Mouse (Mus musculus) lung, embryonic 15.5 days (tissue): ENCODE measurements at regions not wholly inside any gene's neighbourhood (a gene's known extent, or its start where the extent isn't known, plus 50 kb on each side); places are given as distances from the start of the nearest gene placed in this dataset.

Source experiments
- ATAC-seq: fragments of 200-750 bp; cut with Nextera tagmentation; 2 replicates; pipeline ENCODE4 v1.8.0; 2017; ENCODE audit warnings: moderate number of reproducible peaks, borderline replicate concordance; ENCODE audit not compliant: low FRiP score, low TSS enrichment; ENCODE audit errors: extremely low read depth
- H3K27ac ChIP-seq: fragments of 300-500 bp; sonication (generic); 2 replicates; pipeline ENCODE4 v1.5.1; 2015; ENCODE audit warnings: moderate library complexity, mild to moderate bottlenecking, inconsistent platforms
- H3K27me3 ChIP-seq: fragments of 300-500 bp; sonication (generic); 2 replicates; pipeline ENCODE4 v1.6.1; 2015; ENCODE audit warnings: inconsistent platforms
- H3K36me3 ChIP-seq: fragments of 300-500 bp; sonication (generic); 2 replicates; pipeline ENCODE4 v1.6.1; 2015; ENCODE audit warnings: inconsistent platforms
- H3K4me1 ChIP-seq: fragments of 300-500 bp; sonication (generic); 2 replicates; pipeline ENCODE4 v1.6.1; 2015; ENCODE audit warnings: inconsistent platforms
- H3K4me2 ChIP-seq: fragments of 300-500 bp; sonication (generic); 2 replicates; pipeline ENCODE4 v1.6.1; 2015; ENCODE audit warnings: inconsistent platforms, mild to moderate bottlenecking, moderate library complexity
- H3K4me3 ChIP-seq: fragments of 300-500 bp; sonication (generic); 2 replicates; pipeline ENCODE4 v1.5.1; 2015; ENCODE audit warnings: mild to moderate bottlenecking, inconsistent platforms
- H3K9ac ChIP-seq: fragments of 300-500 bp; sonication (generic); 2 replicates; pipeline ENCODE4 v1.6.1; 2015; ENCODE audit warnings: inconsistent platforms
- H3K9me3 ChIP-seq: fragments of 300-500 bp; sonication (generic); 2 replicates; pipeline ENCODE4 v1.6.1; 2016; ENCODE audit warnings: inconsistent platforms
- WGBS: fragments of 180-500 bp; shearing (Covaris S2); methylation state at CpG from one replicate; pipeline ENCODE4 v1.1.7; 2015; 5-methylcytosine and 5-hydroxymethylcytosine counted together

- H3K4me3 ChIP-seq, result no peak overlapping the region
- no peak overlapping the region for H3K9ac ChIP-seq
- no peaks in the 10 kb centered on the region for H3K9me3 ChIP-seq
- H3K4me2 ChIP-seq, result no peak overlapping the region
- WGBS, result 42% methylated on average over 10 of the region's 10 CpGs
- no peak for ATAC-seq
- H3K4me1 ChIP-seq, result peaks cover 25% of the 10 kb centered on the region
- no peaks in the 10 kb centered on the region for H3K27me3 ChIP-seq
- peak overlapping the region; percentile 41 for H3K27ac ChIP-seq
- no peaks in the 10 kb centered on the region for H3K36me3 ChIP-seq
Observed at GRCm38 (mm10) chr13:44502612-44503256, 226.5 kb upstream of the Jarid2 start.

- no peaks in the 10 kb centered on the region for H3K27me3 ChIP-seq
- H3K9me3 ChIP-seq, result no peaks in the 10 kb centered on the region
- peaks cover 25% of the 10 kb centered on the region for H3K4me1 ChIP-seq
- H3K9ac ChIP-seq, result no peak overlapping the region
- 58% methylated on average over 15 of the region's 15 CpGs for WGBS
- peak overlapping the region; percentile 50 for H3K27ac ChIP-seq
- no peak; the same call in 1 of the 2 replicates for ATAC-seq
- H3K36me3 ChIP-seq, result no peaks in the 10 kb centered on the region
- no peak overlapping the region for H3K4me3 ChIP-seq
- H3K4me2 ChIP-seq, result no peak overlapping the region
Observed at GRCm38 (mm10) chr13:44503257-44503950, 225.9 kb upstream of the Jarid2 start.

GRCm38 (mm10) chr13:44504455-44504854, 224.8 kb upstream of the Jarid2 start:
- Histone ChIP-seq H3K36me3 (no peaks in the 10 kb centered on the region), H3K4me3 (no peak overlapping the region), H3K4me1 (peaks cover 25% of the 10 kb centered on the region), H3K27ac (no peak overlapping the region), H3K4me2 (no peak overlapping the region), H3K9me3 (no peaks in the 10 kb centered on the region), H3K9ac (no peak overlapping the region), H3K27me3 (no peaks in the 10 kb centered on the region)
- WGBS, result 76% methylated on average over 6 of the region's 6 CpGs
- no peak for ATAC-seq

GRCm38 (mm10) chr13:44506975-44507374, 222.3 kb upstream of the Jarid2 start:
- no peak for ATAC-seq
- H3K4me2 ChIP-seq, result no peak overlapping the region

GRCm38 (mm10) chr13:44509526-44510159, 219.6 kb upstream of the Jarid2 start:
- Histone ChIP-seq H3K36me3 (no peaks in the 10 kb centered on the region), H3K27ac (no peak overlapping the region), H3K9ac (no peak overlapping the region), H3K4me2 (no peak overlapping the region), H3K4me1 (peaks cover 3% of the 10 kb centered on the region; the same call in 1 of the 2 replicates), H3K9me3 (no peaks in the 10 kb centered on the region), H3K4me3 (no peak overlapping the region), H3K27me3 (no peaks in the 10 kb centered on the region)
- ATAC-seq, result no peak
- WGBS, result 35% methylated on average over 11 of the region's 11 CpGs

More at GRCm38 (mm10) chr13:44506975-44507374, 222.3 kb upstream of the Jarid2 start:
- WGBS, result 36% methylated on average over 5 of the region's 5 CpGs
- H3K9me3 ChIP-seq, result no peaks in the 10 kb centered on the region
- H3K4me3 ChIP-seq, result no peak overlapping the region
- no peak overlapping the region for H3K27ac ChIP-seq
- H3K4me1 ChIP-seq, result peaks cover 19% of the 10 kb centered on the region
- no peak overlapping the region for H3K9ac ChIP-seq
- H3K36me3 ChIP-seq, result no peaks in the 10 kb centered on the region
- no peaks in the 10 kb centered on the region for H3K27me3 ChIP-seq

GRCm38 (mm10) chr13:44513378-44514285, 215.6 kb upstream of the Jarid2 start:
- Histone ChIP-seq H3K4me3 (no peak overlapping the region), H3K27me3 (no peaks in the 10 kb centered on the region), H3K4me2 (no peak overlapping the region), H3K9ac (no peak overlapping the region), H3K36me3 (no peaks in the 10 kb centered on the region), H3K4me1 (no peaks in the 10 kb centered on the region), H3K9me3 (no peaks in the 10 kb centered on the region), H3K27ac (no peak overlapping the region)
- no peak for ATAC-seq
- 59% methylated on average over 13 of the region's 13 CpGs for WGBS

- no peak overlapping the region for H3K4me2 ChIP-seq
- no peaks in the 10 kb centered on the region for H3K36me3 ChIP-seq
- no peaks in the 10 kb centered on the region for H3K4me1 ChIP-seq
- H3K27me3 ChIP-seq, result no peaks in the 10 kb centered on the region
- H3K4me3 ChIP-seq, result no peak overlapping the region
- H3K9me3 ChIP-seq, result no peaks in the 10 kb centered on the region
- ATAC-seq, result no peak
- WGBS, result 43% methylated on average over 5 of the region's 5 CpGs
- H3K27ac ChIP-seq, result no peak overlapping the region
- no peak overlapping the region for H3K9ac ChIP-seq
Observed at GRCm38 (mm10) chr13:44514636-44515158, 214.6 kb upstream of the Jarid2 start.

GRCm38 (mm10) chr13:44516863-44517262, 212.4 kb upstream of the Jarid2 start:
- Histone ChIP-seq H3K27ac (no peak overlapping the region), H3K4me1 (no peaks in the 10 kb centered on the region), H3K4me3 (no peak overlapping the region), H3K27me3 (no peaks in the 10 kb centered on the region), H3K36me3 (no peaks in the 10 kb centered on the region), H3K9me3 (no peaks in the 10 kb centered on the region), H3K4me2 (no peak overlapping the region), H3K9ac (no peak overlapping the region)
- ATAC-seq, result no peak
- 51% methylated on average over 4 of the region's 4 CpGs for whole genome bisulfite sequencing

GRCm38 (mm10) chr13:44517312-44517711, 212.0 kb upstream of the Jarid2 start:
- Histone ChIP-seq H3K4me3 (no peak overlapping the region), H3K9me3 (no peaks in the 10 kb centered on the region), H3K27me3 (no peaks in the 10 kb centered on the region), H3K4me1 (no peaks in the 10 kb centered on the region), H3K9ac (no peak overlapping the region), H3K4me2 (no peak overlapping the region), H3K27ac (no peak overlapping the region), H3K36me3 (no peaks in the 10 kb centered on the region)
- no peak for ATAC-seq
- WGBS, result 79% methylated on average over 9 of the region's 9 CpGs

GRCm38 (mm10) chr13:44518215-44518614, 211.1 kb upstream of the Jarid2 start:
- 84% methylated on average over 4 of the region's 4 CpGs for WGBS
- Histone ChIP-seq H3K4me3 (no peak overlapping the region), H3K27me3 (no peaks in the 10 kb centered on the region), H3K4me1 (no peaks in the 10 kb centered on the region), H3K36me3 (no peaks in the 10 kb centered on the region), H3K9me3 (no peaks in the 10 kb centered on the region), H3K27ac (no peak overlapping the region), H3K9ac (no peak overlapping the region), H3K4me2 (no peak overlapping the region)
- no peak for ATAC-seq

GRCm38 (mm10) chr13:44523516-44523915, 205.8 kb upstream of the Jarid2 start:
- H3K27me3 ChIP-seq, result no peaks in the 10 kb centered on the region
- no peak overlapping the region for H3K4me2 ChIP-seq
- 0 out of 2 replicates have a peak, but pooled peaks cover 3% of the 10 kb centered on the region for H3K4me1 ChIP-seq
- no peak for ATAC-seq
- no peak overlapping the region for H3K9ac ChIP-seq
- H3K4me3 ChIP-seq, result no peak overlapping the region
- no peak overlapping the region for H3K27ac ChIP-seq
- no peaks in the 10 kb centered on the region for H3K9me3 ChIP-seq
- WGBS, result 49% methylated on average over 4 of the region's 4 CpGs
- no peaks in the 10 kb centered on the region for H3K36me3 ChIP-seq
